Mouse (Mus musculus) MEL (cell line): Measurements from ENCODE around the gene Zfp281. TPM values are rescaled to one million over a fixed set of nuclear protein-coding genes. Genes with fewer than 3 reads are reported as not detected.

Experiments
- DNase-seq: peaks from one replicate; pipeline ENCODE4 v3.0.0; 2011; ENCODE audit warnings: low read depth, low spot score
- H3K27ac ChIP-seq: 2 replicates; pipeline ENCODE4 v1.5.1; 2012; ENCODE audit warnings: low read depth, mild to moderate bottlenecking, control low read depth, low read length, moderate library complexity; ENCODE audit not compliant: control insufficient read depth
- H3K27me3 ChIP-seq, 2 experiments: fragments of 150-350 bp in 1 of 2; sonication (generic) in 1 of 2; 2 replicates each; pipeline ENCODE4 v1.6.1; 2012; ENCODE audit warnings: low read length in 2 of 2, mild to moderate bottlenecking in 2 of 2, improper control_type of control experiment in 1 of 2, moderate library complexity in 1 of 2; ENCODE audit not compliant: insufficient read depth in 2 of 2, control insufficient read depth in 1 of 2
- H3K36me3 ChIP-seq, 2 experiments: 2 replicates each; pipeline ENCODE4 v1.6.1; 2012 to 2014; ENCODE audit warnings: low read length in 2 of 2, improper control_type of control experiment in 1 of 2, inconsistent platforms in 1 of 2, mild to moderate bottlenecking in 1 of 2; ENCODE audit not compliant: insufficient read depth in 2 of 2, control insufficient read depth in 1 of 2
- H3K4me1 ChIP-seq, 2 experiments: fragments of 150-350 bp in 1 of 2; sonication (generic) in 1 of 2; 2 replicates each; pipeline ENCODE4 v1.6.1; 2012; ENCODE audit warnings: low read length in 2 of 2, improper control_type of control experiment in 1 of 2, mild to moderate bottlenecking in 1 of 2; ENCODE audit not compliant: insufficient read depth in 2 of 2, control insufficient read depth in 1 of 2
- H3K4me3 ChIP-seq, 2 experiments: fragments of 150-350 bp in 1 of 2; sonication (generic) in 1 of 2; 2 replicates each; pipeline ENCODE4 v1.5.1; 2012; ENCODE audit warnings: low read depth in 2 of 2, low read length in 2 of 2, mild to moderate bottlenecking in 2 of 2, moderate library complexity in 2 of 2, control low read depth in 1 of 2, improper control_type of control experiment in 1 of 2; ENCODE audit not compliant: control insufficient read depth in 1 of 2, insufficient read depth in 1 of 2
- H3K79me2 ChIP-seq: 2 replicates; pipeline ENCODE4 v1.6.1; 2012; ENCODE audit warnings: mild to moderate bottlenecking, low read length, moderate library complexity; ENCODE audit not compliant: control insufficient read depth, poor library complexity, insufficient read depth
- H3K9ac ChIP-seq: 2 replicates; pipeline ENCODE4 v1.6.1; 2012; ENCODE audit warnings: low read depth, mild to moderate bottlenecking, control low read depth, low read length, moderate library complexity; ENCODE audit not compliant: control insufficient read depth, poor library complexity, severe bottlenecking
- H3K9me3 ChIP-seq: fragments of 150-350 bp; sonication (generic); replicated peaks from 2 replicates; pipeline ENCODE4 v1.6.1; 2012; ENCODE audit warnings: mild to moderate bottlenecking, low read length, improper control_type of control experiment, moderate library complexity; ENCODE audit not compliant: insufficient read depth
- CTCF ChIP-seq, 3 experiments: IDR thresholded peaks in 2 of 3; conservative IDR thresholded peaks in 1 of 3; 2 replicates each; pipeline ENCODE4 v1.5.1; 2011 to 2012; ENCODE audit warnings: low read length in 3 of 3, low read depth in 2 of 3, mild to moderate bottlenecking in 2 of 3, improper control_type of control experiment in 1 of 3, inconsistent platforms in 1 of 3, mixed read lengths in 1 of 3, moderate library complexity in 1 of 3; ENCODE audit not compliant: control insufficient read depth in 1 of 3, insufficient read depth in 1 of 3, poor library complexity in 1 of 3, severe bottlenecking in 1 of 3
- E2F4 ChIP-seq: IDR thresholded peaks from 2 replicates; pipeline ENCODE4 v1.6.1; 2011; ENCODE audit warnings: low read depth, low read length, improper control_type of control experiment, borderline replicate concordance
- ETS1 ChIP-seq: IDR thresholded peaks from 2 replicates; pipeline ENCODE4 v1.6.1; 2012; ENCODE audit warnings: low read depth, mild to moderate bottlenecking, inconsistent platforms, low read length, improper control_type of control experiment, moderate library complexity
- GATA1 ChIP-seq: IDR thresholded peaks from 2 replicates; pipeline ENCODE4 v1.6.1; 2011; ENCODE audit warnings: low read depth, low read length, improper control_type of control experiment
- HCFC1 ChIP-seq: IDR thresholded peaks from 2 replicates; pipeline ENCODE4 v1.6.1; 2012; ENCODE audit warnings: low read depth, mild to moderate bottlenecking, inconsistent platforms, low read length, improper control_type of control experiment, moderate library complexity
- KAT2A ChIP-seq: conservative IDR thresholded peaks from 2 replicates; pipeline ENCODE4 v1.6.1; 2012; ENCODE audit warnings: low read depth, low read length, improper control_type of control experiment, inconsistent platforms
- MEF2A ChIP-seq: IDR thresholded peaks from 2 replicates; pipeline ENCODE4 v1.6.1; 2014; ENCODE audit warnings: low read depth, mild to moderate bottlenecking, inconsistent platforms, low read length, improper control_type of control experiment; ENCODE audit not compliant: poor library complexity, insufficient replicate concordance, severe bottlenecking; ENCODE audit errors: extremely low read depth
- MYB ChIP-seq: IDR thresholded peaks from 2 replicates; pipeline ENCODE4 v1.6.1; 2011; ENCODE audit warnings: mild to moderate bottlenecking, low read depth, low read length, improper control_type of control experiment
- POLR2A ChIP-seq, 2 experiments: IDR thresholded peaks; 2 replicates each; pipeline ENCODE4 v1.6.1; 2011 to 2012; ENCODE audit warnings: low read length in 2 of 2, mild to moderate bottlenecking in 2 of 2, control low read depth in 1 of 2, improper control_type of control experiment in 1 of 2, low read depth in 1 of 2, moderate library complexity in 1 of 2; ENCODE audit not compliant: control insufficient read depth in 1 of 2, insufficient read depth in 1 of 2, poor library complexity in 1 of 2
- SIN3A ChIP-seq: IDR thresholded peaks from 2 replicates; pipeline ENCODE4 v1.6.1; 2012; ENCODE audit warnings: low read length, improper control_type of control experiment, inconsistent platforms
- SMC3 ChIP-seq: IDR thresholded peaks from 2 replicates; pipeline ENCODE4 v1.6.1; 2011; ENCODE audit warnings: low read depth, low read length, improper control_type of control experiment
- TAL1 ChIP-seq: IDR thresholded peaks from 2 replicates; pipeline ENCODE4 v1.6.1; 2012; ENCODE audit warnings: mild to moderate bottlenecking, inconsistent platforms, low read length, moderate library complexity, mixed read lengths
- TBP ChIP-seq: IDR thresholded peaks from 2 replicates; pipeline ENCODE4 v1.8.0; 2011; ENCODE audit warnings: low read depth, low read length, improper control_type of control experiment
- TCF12 ChIP-seq: IDR thresholded peaks from 2 replicates; pipeline ENCODE4 v1.6.1; 2014; ENCODE audit warnings: low read depth, mild to moderate bottlenecking, inconsistent platforms, low read length, improper control_type of control experiment, moderate library complexity
- UBTF ChIP-seq: IDR thresholded peaks from 2 replicates; pipeline ENCODE4 v1.6.1; 2012; ENCODE audit warnings: low read depth, mild to moderate bottlenecking, inconsistent platforms, low read length, improper control_type of control experiment, moderate library complexity, borderline replicate concordance; ENCODE audit not compliant: insufficient read depth
- ZKSCAN1 ChIP-seq: IDR thresholded peaks from 2 replicates; pipeline ENCODE4 v1.6.1; 2012; ENCODE audit warnings: low read depth, mild to moderate bottlenecking, inconsistent platforms, low read length, improper control_type of control experiment, moderate library complexity
- ZMIZ1 ChIP-seq: IDR thresholded peaks from 2 replicates; pipeline ENCODE4 v1.6.1; 2012; ENCODE audit warnings: low read depth, mild to moderate bottlenecking, inconsistent platforms, low read length, improper control_type of control experiment, moderate library complexity
- ZNF384 ChIP-seq: IDR thresholded peaks from 2 replicates; pipeline ENCODE4 v1.6.1; 2012; ENCODE audit warnings: low read depth, mild to moderate bottlenecking, inconsistent platforms, low read length, improper control_type of control experiment
- polyA plus RNA-seq, 2 experiments: library from polyadenylated mRNA; stranded (reverse) in 1 of 2; unstranded in 1 of 2; fragments of >175 nt in 1 of 2; fragments of >200 nt in 1 of 2; gene quantifications; 2 replicates each; pipeline versions ENCODE4 v1.2.1 to v1.2.4; 2012; ENCODE audit warnings: low replicate concordance in 2 of 2, low read depth in 1 of 2; ENCODE audit not compliant: insufficient read length in 2 of 2, insufficient read depth in 1 of 2, missing spikeins in 1 of 2
- total RNA-seq: library from RNA; depleted of rRNA; stranded (reverse); fragments of 300-350 nt; gene quantifications from 2 replicates; pipeline ENCODE4 v1.2.3, GENCODE M21; 2012

Gene Zfp281
- total and polyA plus RNA-seq, 3 experiments: 10.5 to 12.4 TPM; not detected in 1

GRCm38 (mm10) chr1:136608339-136609261 is 16.1 kb upstream of the Zfp281 start:
- Histone ChIP-seq H3K36me3 (peaks cover 0 to 1% of the 10 kb centered on the region in 2 experiments; a peak in 1 of 4 replicates), H3K4me1 (peaks cover 1 to 2% of the 10 kb centered on the region in 2 experiments; a peak in 2 of 4 replicates), H3K27me3 (peaks cover 0 to 2% of the 10 kb centered on the region in 2 experiments; a peak in 1 of 4 replicates), H3K9me3 (no peaks in the 10 kb centered on the region), H3K4me3 (no peak overlapping the region), H3K9ac (no peak overlapping the region), H3K27ac (no peak overlapping the region), H3K79me2 (no peaks in the 10 kb centered on the region)
- TF ChIP-seq ETS1: 0 out of 2 replicates have a peak, but pooled peaks have one; percentile 22
- TF ChIP-seq CTCF (IDR thresholded peaks at IDR 0.05 in 2 of 3, conservative IDR thresholded peaks at IDR 0.05 in 1 of 3; ENCODE audit: control insufficient read depth in 1 of 3, insufficient read depth in 1 of 3, low read depth in 2 of 3, low read length in 3 of 3, poor library complexity in 1 of 3, severe bottlenecking in 1 of 3): no peak
- no peak for TF ChIP-seq GATA1
- no peak for TF ChIP-seq TBP
- TF ChIP-seq HCFC1: no peak
- no peak for TF ChIP-seq E2F4
- no peak for TF ChIP-seq KAT2A
- no peak for DNase-seq

GRCm38 (mm10) chr1:136611803-136612202 is 12.9 kb upstream of the Zfp281 start:
- Histone ChIP-seq H3K9me3 (no peaks in the 10 kb centered on the region), H3K36me3 (no peaks in the 10 kb centered on the region), H3K79me2 (no peaks in the 10 kb centered on the region), H3K9ac (no peak overlapping the region), H3K27me3 (peaks cover 0 to 3% of the 10 kb centered on the region in 2 experiments; a peak in 1 of 4 replicates), H3K27ac (no peak overlapping the region), H3K4me1 (peaks cover 0 to 2% of the 10 kb centered on the region in 2 experiments; a peak in 1 of 4 replicates), H3K4me3 (no peak overlapping the region)
- DNase-seq: no peak
- no peak for TF ChIP-seq UBTF
- TF ChIP-seq TAL1: no peak
- no peak for TF ChIP-seq ZMIZ1

GRCm38 (mm10) chr1:136613300-136613751 is 11.4 kb upstream of the Zfp281 start:
- DNase-seq: no peak
- H3K9me3 ChIP-seq: no peaks in the 10 kb centered on the region
- no peak overlapping the region for H3K27ac ChIP-seq
- H3K79me2 ChIP-seq: no peaks in the 10 kb centered on the region
- H3K9ac ChIP-seq: no peak overlapping the region
- TF ChIP-seq MEF2A (no peak), SMC3 (no peak), POLR2A (IDR thresholded peaks at IDR 0.05; ENCODE audit: control insufficient read depth in 1 of 2, insufficient read depth in 1 of 2, low read depth in 1 of 2, low read length in 2 of 2, poor library complexity in 1 of 2) (no peak), ZKSCAN1 (no peak), TBP (no peak), ZNF384 (no peak), UBTF (no peak), MYB (no peak), KAT2A (no peak), TCF12 (no peak), SIN3A (no peak)
- peaks cover 0 to 3% of the 10 kb centered on the region in 2 experiments; a peak in 1 of 4 replicates for H3K27me3 ChIP-seq
- peaks cover 0 to 7% of the 10 kb centered on the region in 2 experiments; a peak in 1 of 4 replicates for H3K4me1 ChIP-seq
- H3K4me3 ChIP-seq: no peak overlapping the region
- H3K36me3 ChIP-seq: no peaks in the 10 kb centered on the region
